17 mouse cellular contexts compared by ENCODE assay signal in the genomic region with DNA sequence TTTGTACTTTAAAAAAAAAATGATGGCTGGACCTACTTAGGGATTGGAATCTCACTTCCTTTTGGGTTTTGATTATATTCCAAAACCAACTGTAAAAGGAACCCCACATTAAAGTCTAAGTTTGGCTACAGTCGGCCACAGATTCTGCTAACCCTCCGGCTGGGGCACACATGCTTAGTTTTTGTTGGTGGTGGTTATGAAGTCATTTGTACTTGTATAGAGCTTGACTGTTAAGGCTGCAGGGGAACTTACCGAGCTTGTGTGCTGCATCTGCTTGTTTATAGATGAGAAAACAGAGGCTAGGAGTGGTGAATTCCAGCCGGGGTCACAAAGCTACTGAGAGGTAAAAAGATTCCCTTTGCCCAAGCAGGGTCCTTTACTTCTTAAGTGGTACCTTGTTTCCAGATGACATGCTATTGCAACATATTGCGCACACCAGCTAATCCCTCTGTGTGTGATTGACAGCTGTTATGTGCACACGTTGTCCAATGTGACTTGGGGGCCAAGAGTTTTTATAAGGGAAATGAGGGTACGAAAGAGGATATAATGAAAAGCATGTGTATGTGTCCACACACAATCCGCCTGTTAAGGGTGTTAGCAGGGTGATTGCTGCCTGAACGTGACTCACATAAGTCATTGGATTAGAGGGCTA.
DNase-seq lines count a peak whose midpoint lies in the region; ATAC-seq lines count a peak whose summit lies in the region.
"Had no signal": no experiment of that assay in that cellular context is flagged by ENCODE, and none has a peak within 500 bp of the region (broad histone marks: within the 10 kb centered on the region; RNA-seq: fewer than 3 reads in every experiment).

No protein-coding gene starts in this region.

- DNase-seq in heart, embryonic 10.5 days (ENCODE audit: low spot score): peak; percentile 39
- no peak for DNase-seq in heart, postnatal 14 days
- DNase-seq in midbrain, embryonic 14.5 days: no peak
- DNase-seq in limb, embryonic 11.5 days (ENCODE audit: low spot score): no peak
- no peak for DNase-seq in layer of hippocampus, postnatal 14 days (ENCODE audit: low spot score in 2 of 2)
- DNase-seq: adrenal gland, postnatal 36 days; cerebellum, adult 9-11 months; embryo, embryonic 11 days; gastrocnemius, postnatal 25 days; liver; lung, embryonic 14.5 days; lung, postnatal 4 days; right cerebral cortex, postnatal 4 days; thymus, postnatal 14 days had no signal

- H3K36me3 ChIP-seq in heart, embryonic 10.5 days: no peaks in the 10 kb centered on the region
- H3K36me3 ChIP-seq in midbrain, embryonic 14.5 days (ENCODE audit: control insufficient read depth, insufficient read depth, low read length): no peaks in the 10 kb centered on the region
- no peaks in the 10 kb centered on the region for H3K36me3 ChIP-seq in midbrain, embryonic 16.5 days (ENCODE audit: control insufficient read depth, insufficient read depth, low read length)
- no peaks in the 10 kb centered on the region for H3K36me3 ChIP-seq in limb, embryonic 11.5 days (ENCODE audit: control insufficient read depth, insufficient read depth, low read length)
- H3K36me3 ChIP-seq in neural tube, embryonic 15.5 days: no peaks in the 10 kb centered on the region
- H3K36me3 ChIP-seq: kidney, embryonic 15.5 days had no signal

- H3K4me3 ChIP-seq in heart, embryonic 10.5 days: no peak overlapping the region
- H3K4me3 ChIP-seq in midbrain, embryonic 14.5 days (replicated peaks; ENCODE audit: low read depth, low read length): no peak overlapping the region
- no peak overlapping the region for H3K4me3 ChIP-seq in midbrain, embryonic 16.5 days (ENCODE audit: low read depth, low read length)
- no peak overlapping the region for H3K4me3 ChIP-seq in limb, embryonic 11.5 days (ENCODE audit: low read depth, low read length)
- H3K4me3 ChIP-seq in neural tube, embryonic 15.5 days (replicated peaks): no peak overlapping the region
- H3K4me3 ChIP-seq: kidney, embryonic 15.5 days had no signal

- intact Hi-C loops in heart, postnatal 14 days (cut with DNase I): no loop called here

- H3K9me3 ChIP-seq in heart, embryonic 10.5 days: no peaks in the 10 kb centered on the region
- H3K9me3 ChIP-seq in midbrain, embryonic 14.5 days (ENCODE audit: control insufficient read depth, low read length): no peaks in the 10 kb centered on the region
- no peaks in the 10 kb centered on the region for H3K9me3 ChIP-seq in midbrain, embryonic 16.5 days (replicated peaks; ENCODE audit: control insufficient read depth, low read length, poor library complexity, severe bottlenecking)
- no peaks in the 10 kb centered on the region for H3K9me3 ChIP-seq in limb, embryonic 11.5 days (ENCODE audit: control insufficient read depth, low read length)
- no peaks in the 10 kb centered on the region for H3K9me3 ChIP-seq in neural tube, embryonic 15.5 days (replicated peaks)
- H3K9me3 ChIP-seq: kidney, embryonic 15.5 days had no signal

- H3K9ac ChIP-seq in midbrain, embryonic 14.5 days (replicated peaks; ENCODE audit: low read length): no peak overlapping the region
- no peak overlapping the region for H3K9ac ChIP-seq in midbrain, embryonic 16.5 days (ENCODE audit: low read depth, low read length)
- H3K9ac ChIP-seq in limb, embryonic 11.5 days (ENCODE audit: low read length): no peak overlapping the region
- no peak overlapping the region for H3K9ac ChIP-seq in neural tube, embryonic 15.5 days (replicated peaks)
- H3K9ac ChIP-seq: kidney, embryonic 15.5 days; lung, embryonic 14.5 days had no signal

- H3K4me2 ChIP-seq in midbrain, embryonic 14.5 days (ENCODE audit: low read length): no peak overlapping the region
- H3K4me2 ChIP-seq in midbrain, embryonic 16.5 days (ENCODE audit: low read length): no peak overlapping the region
- H3K4me2 ChIP-seq in limb, embryonic 11.5 days (ENCODE audit: low read depth, severe bottlenecking): no peak overlapping the region
- H3K4me2 ChIP-seq in neural tube, embryonic 15.5 days: no peak overlapping the region
- H3K4me2 ChIP-seq: kidney, embryonic 15.5 days; lung, embryonic 14.5 days had no signal

- no peak for ATAC-seq in midbrain, embryonic 14.5 days (ENCODE audit: low FRiP score, low TSS enrichment)
- no peak for ATAC-seq in midbrain, embryonic 16.5 days
- ATAC-seq in limb, embryonic 11.5 days (ENCODE audit: insufficient number of reproducible peaks, low FRiP score, low TSS enrichment, low read depth): 0 out of 2 replicates have a peak, but pooled peaks have one; percentile 17
- ATAC-seq in neural tube, embryonic 15.5 days (ENCODE audit: low FRiP score): no peak

- WGBS in heart, embryonic 10.5 days: 79% methylated on average over 9 of the region's 9 CpGs
- 49% methylated on average over 9 of the region's 9 CpGs for WGBS in midbrain, embryonic 14.5 days
- 44% methylated on average over 9 of the region's 9 CpGs for WGBS in midbrain, embryonic 16.5 days
- 31% methylated on average over 9 of the region's 9 CpGs for WGBS in limb, embryonic 11.5 days
- 73% methylated on average over 9 of the region's 9 CpGs for WGBS in neural tube, embryonic 15.5 days

- H3K4me1 ChIP-seq in heart, embryonic 10.5 days: peaks cover 30% of the 10 kb centered on the region
- H3K4me1 ChIP-seq in midbrain, embryonic 14.5 days (ENCODE audit: control insufficient read depth, insufficient read depth, low read length): peaks cover 55% of the 10 kb centered on the region
- H3K4me1 ChIP-seq in midbrain, embryonic 16.5 days (ENCODE audit: control insufficient read depth, insufficient read depth, low read length): peaks cover 29% of the 10 kb centered on the region
- peaks cover 7% of the 10 kb centered on the region for H3K4me1 ChIP-seq in limb, embryonic 11.5 days (ENCODE audit: control insufficient read depth, insufficient read depth, low read length)
- peaks cover 41% of the 10 kb centered on the region for H3K4me1 ChIP-seq in neural tube, embryonic 15.5 days

- no peaks in the 10 kb centered on the region for H3K27me3 ChIP-seq in heart, embryonic 10.5 days (ENCODE audit: insufficient read depth, poor library complexity, severe bottlenecking)
- no peaks in the 10 kb centered on the region for H3K27me3 ChIP-seq in midbrain, embryonic 14.5 days (ENCODE audit: control insufficient read depth, insufficient read depth, low read length)
- no peaks in the 10 kb centered on the region for H3K27me3 ChIP-seq in midbrain, embryonic 16.5 days (ENCODE audit: control insufficient read depth, insufficient read depth, low read depth, low read length)
- H3K27me3 ChIP-seq in limb, embryonic 11.5 days (ENCODE audit: control insufficient read depth, insufficient read depth, low read length): no peaks in the 10 kb centered on the region
- H3K27me3 ChIP-seq in neural tube, embryonic 15.5 days (replicated peaks): no peaks in the 10 kb centered on the region

- no peak overlapping the region for H3K27ac ChIP-seq in heart, embryonic 10.5 days
- H3K27ac ChIP-seq in midbrain, embryonic 14.5 days (replicated peaks; ENCODE audit: low read depth, low read length): peak overlapping the region; percentile 73
- H3K27ac ChIP-seq in midbrain, embryonic 16.5 days (ENCODE audit: low read length): no peak overlapping the region
- no peak overlapping the region for H3K27ac ChIP-seq in limb, embryonic 11.5 days (replicated peaks; ENCODE audit: low read depth, low read length)
- peak overlapping the region; percentile 43; the same call in 1 of the 2 replicates for H3K27ac ChIP-seq in neural tube, embryonic 15.5 days (replicated peaks)
- H3K27ac ChIP-seq: kidney, embryonic 15.5 days had no signal

Comparison
In these comparisons a context has a peak if more than half of its experiments do, and no peak if none do; other contexts are left out.
1. H3K27ac ChIP-seq: peak in midbrain, embryonic 14.5 days (single experiment) and neural tube, embryonic 15.5 days (single experiment); none in heart, embryonic 10.5 days (single experiment), midbrain, embryonic 16.5 days (single experiment) and limb, embryonic 11.5 days (single experiment).